Mouse (Mus musculus): ENCODE results near the gene Slc41a3. TPM values are rescaled to one million over a fixed set of nuclear protein-coding genes. Genes with fewer than 3 reads are reported as not detected.

Slc41a3 gene
- total RNA-seq, 1 experiment from 2014 or later, result 6.6 TPM

GRCm38 (mm10) chr6:90661029-90661399 lies 56.5 kb downstream of the Slc41a3 start:
- no peak for ATAC-seq (replicated peaks; ENCODE audit: low read depth, poor library complexity, severe bottlenecking)

- ATAC-seq (replicated peaks; ENCODE audit: low read depth, poor library complexity, severe bottlenecking), result no peak
These were observed 57.6 kb downstream of the Slc41a3 start for GRCm38 (mm10) chr6:90662148-90662547.

- ATAC-seq (replicated peaks; ENCODE audit: low read depth, poor library complexity, severe bottlenecking), result no peak
These were observed 59.2 kb downstream of the Slc41a3 start for GRCm38 (mm10) chr6:90663736-90664135.

GRCm38 (mm10) chr6:90668693-90669092 lies 64.2 kb downstream of the Slc41a3 start:
- no peak for ATAC-seq (replicated peaks; ENCODE audit: low read depth, poor library complexity, severe bottlenecking)

- ATAC-seq (replicated peaks; ENCODE audit: low read depth, poor library complexity, severe bottlenecking), result no peak
These were observed 74.2 kb downstream of the Slc41a3 start for GRCm38 (mm10) chr6:90678759-90679158.

- no peak for ATAC-seq (replicated peaks; ENCODE audit: low read depth, poor library complexity, severe bottlenecking)
These were observed 75.9 kb downstream of the Slc41a3 start for GRCm38 (mm10) chr6:90680401-90680800.

- no peak for ATAC-seq (replicated peaks; ENCODE audit: low read depth, poor library complexity, severe bottlenecking)
These were observed 79.5 kb downstream of the Slc41a3 start for GRCm38 (mm10) chr6:90683831-90684532.

- ATAC-seq (replicated peaks; ENCODE audit: low read depth, poor library complexity, severe bottlenecking), result no peak
These were observed 82.3 kb downstream of the Slc41a3 start for GRCm38 (mm10) chr6:90686812-90687211.

- no peak for ATAC-seq (replicated peaks; ENCODE audit: low read depth, poor library complexity, severe bottlenecking)
These were observed 83.5 kb downstream of the Slc41a3 start for GRCm38 (mm10) chr6:90688003-90688402.

- ATAC-seq (replicated peaks; ENCODE audit: low read depth, poor library complexity, severe bottlenecking), result no peak
These were observed 84.2 kb downstream of the Slc41a3 start for GRCm38 (mm10) chr6:90688742-90689141.

- ATAC-seq (replicated peaks; ENCODE audit: low read depth, poor library complexity, severe bottlenecking), result no peak
These were observed 85.0 kb downstream of the Slc41a3 start for GRCm38 (mm10) chr6:90689500-90689899.

GRCm38 (mm10) chr6:90691935-90692334 lies 87.4 kb downstream of the Slc41a3 start:
- ATAC-seq (replicated peaks; ENCODE audit: low read depth, poor library complexity, severe bottlenecking), result no peak

- no peak for ATAC-seq (replicated peaks; ENCODE audit: low read depth, poor library complexity, severe bottlenecking)
These were observed 87.9 kb downstream of the Slc41a3 start for GRCm38 (mm10) chr6:90692404-90692803.

- ATAC-seq (replicated peaks; ENCODE audit: low read depth, poor library complexity, severe bottlenecking), result no peak
These were observed 91.2 kb downstream of the Slc41a3 start for GRCm38 (mm10) chr6:90695754-90696153.

Other genes with a start within 250 kb of the Slc41a3 start
- 11.6 and 15.8 TPM in 2 replicates for gene Zxdc, start 235.2 kb upstream of the Slc41a3 start, total RNA-seq (2017)
- not detected in 2 replicates for gene Cfap100, start 175.9 kb upstream of the Slc41a3 start, total RNA-seq (2017)
- gene Klf15, start 142.1 kb upstream of the Slc41a3 start, total RNA-seq (2017), result not detected in 2 replicates
- 3.5 and 3.7 TPM in 2 replicates for gene Aldh1l1, start 118.3 kb upstream of the Slc41a3 start, total RNA-seq (2017)